Mouse (Mus musculus): ENCODE measurements at regions not wholly inside any gene's neighbourhood (a gene's known extent, or its start where the extent isn't known, plus 50 kb on each side); places are given as distances from the start of the nearest gene placed in this dataset.

DNA sequence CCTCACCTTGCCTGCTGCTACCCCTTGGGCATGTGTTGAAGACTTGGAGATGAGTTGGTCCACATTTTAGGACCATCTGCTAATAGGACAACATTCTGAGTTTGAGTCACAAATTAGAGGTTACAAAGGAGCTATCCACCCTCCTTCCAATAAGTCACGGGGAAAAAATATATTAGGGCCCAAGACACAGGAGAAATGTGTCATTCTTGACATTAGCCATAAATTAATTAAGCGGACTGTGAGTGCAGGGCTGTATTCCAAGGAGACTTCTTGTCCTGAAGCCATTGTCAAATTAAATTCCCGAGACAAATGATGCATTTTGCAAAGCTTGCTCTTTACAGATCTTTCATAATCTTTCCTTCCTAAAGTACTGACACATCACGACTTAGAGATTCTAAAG, 79.2 kb downstream of the 1700020N01Rik start:
- H3K36me3 ChIP-seq, result no peaks in the 10 kb centered on the region
- 68% methylated on average over 4 of the region's 4 CpGs for WGBS
- H3K4me3 ChIP-seq, result no peak overlapping the region
- no peak overlapping the region for H3K27ac ChIP-seq (replicated peaks)
- no peak overlapping the region for H3K9ac ChIP-seq
- H3K27me3 ChIP-seq (replicated peaks), result no peaks in the 10 kb centered on the region
- H3K4me2 ChIP-seq, result no peak overlapping the region
- H3K4me1 ChIP-seq, result peaks cover 37% of the 10 kb centered on the region
- no peak for ATAC-seq (ENCODE audit: extremely low read depth, insufficient number of reproducible peaks, low FRiP score, low TSS enrichment)
- H3K9me3 ChIP-seq, result no peaks in the 10 kb centered on the region

GRCm38 (mm10) chr10:21672666-21673065, 79.7 kb downstream of the 1700020N01Rik start:
- WGBS, result 52% methylated on average over 5 of the region's 5 CpGs
- Histone ChIP-seq H3K9ac (no peak overlapping the region), H3K27ac (replicated peaks) (no peak overlapping the region), H3K27me3 (replicated peaks) (no peaks in the 10 kb centered on the region), H3K4me1 (peaks cover 37% of the 10 kb centered on the region), H3K4me3 (no peak overlapping the region), H3K36me3 (no peaks in the 10 kb centered on the region), H3K9me3 (0 out of 2 replicates have a peak, but pooled peaks cover 3% of the 10 kb centered on the region), H3K4me2 (no peak overlapping the region)
- ATAC-seq (ENCODE audit: extremely low read depth, insufficient number of reproducible peaks, low FRiP score, low TSS enrichment), result no peak

DNA sequence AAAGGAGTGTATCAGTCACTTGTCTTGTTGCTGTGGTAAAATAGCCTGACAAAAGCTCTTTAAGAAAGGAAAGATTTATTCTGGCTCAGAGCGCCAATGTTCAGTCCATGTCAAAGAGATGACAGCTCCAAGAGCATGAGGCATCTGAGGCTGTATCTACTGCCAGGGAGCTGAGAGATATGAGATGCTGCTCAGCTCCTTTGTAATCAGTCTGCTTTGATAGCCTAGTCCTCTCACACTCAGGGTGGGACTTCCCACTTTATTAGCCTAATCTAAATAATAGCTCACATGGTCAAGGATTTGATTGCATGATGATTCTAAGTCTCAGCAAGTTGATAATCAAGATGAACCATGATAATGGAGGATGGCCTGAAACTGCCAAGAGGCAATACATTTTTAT, 80.9 kb downstream of the 1700020N01Rik start:
- H3K9ac ChIP-seq, result no peak overlapping the region
- H3K4me2 ChIP-seq, result no peak overlapping the region
- H3K9me3 ChIP-seq, result 0 out of 2 replicates have a peak, but pooled peaks cover 3% of the 10 kb centered on the region
- no peaks in the 10 kb centered on the region for H3K27me3 ChIP-seq (replicated peaks)
- H3K36me3 ChIP-seq, result no peaks in the 10 kb centered on the region
- no peak overlapping the region for H3K4me3 ChIP-seq
- 44% methylated on average over 1 of the region's 1 CpGs for WGBS
- peaks cover 41% of the 10 kb centered on the region for H3K4me1 ChIP-seq
- 0 out of 2 replicates have a peak overlapping the region, but pooled peaks have one; percentile 17 for H3K27ac ChIP-seq (replicated peaks)
- ATAC-seq (ENCODE audit: extremely low read depth, insufficient number of reproducible peaks, low FRiP score, low TSS enrichment), result no peak

DNA sequence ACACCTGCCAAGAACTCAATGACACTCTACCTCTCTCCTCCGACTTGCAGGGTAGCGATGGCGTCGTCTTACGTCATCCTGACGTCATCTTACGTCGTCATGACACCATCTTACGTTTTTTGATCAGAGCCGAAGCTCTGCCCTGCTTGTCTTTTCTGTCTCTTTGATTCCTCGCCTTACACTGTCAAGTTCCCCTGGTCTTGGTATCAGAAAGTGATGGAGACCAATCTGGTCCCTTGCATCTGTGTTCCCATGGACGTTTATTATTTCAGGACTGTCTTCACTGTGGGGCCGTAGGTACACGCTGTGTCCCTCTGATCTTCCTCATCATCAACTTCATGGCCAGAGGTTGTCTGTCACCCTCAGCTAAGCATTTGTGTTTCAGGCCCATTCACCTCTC, 82.8 kb downstream of the 1700020N01Rik start:
- Histone ChIP-seq H3K36me3 (no peaks in the 10 kb centered on the region), H3K9ac (no peak overlapping the region), H3K27me3 (replicated peaks) (no peaks in the 10 kb centered on the region), H3K4me1 (peaks cover 34% of the 10 kb centered on the region), H3K27ac (replicated peaks) (no peak overlapping the region), H3K4me2 (no peak overlapping the region), H3K4me3 (no peak overlapping the region), H3K9me3 (0 out of 2 replicates have a peak, but pooled peaks cover 3% of the 10 kb centered on the region)
- WGBS, result 83% methylated on average over 14 of the region's 14 CpGs
- no peak for ATAC-seq (ENCODE audit: extremely low read depth, insufficient number of reproducible peaks, low FRiP score, low TSS enrichment)

DNA sequence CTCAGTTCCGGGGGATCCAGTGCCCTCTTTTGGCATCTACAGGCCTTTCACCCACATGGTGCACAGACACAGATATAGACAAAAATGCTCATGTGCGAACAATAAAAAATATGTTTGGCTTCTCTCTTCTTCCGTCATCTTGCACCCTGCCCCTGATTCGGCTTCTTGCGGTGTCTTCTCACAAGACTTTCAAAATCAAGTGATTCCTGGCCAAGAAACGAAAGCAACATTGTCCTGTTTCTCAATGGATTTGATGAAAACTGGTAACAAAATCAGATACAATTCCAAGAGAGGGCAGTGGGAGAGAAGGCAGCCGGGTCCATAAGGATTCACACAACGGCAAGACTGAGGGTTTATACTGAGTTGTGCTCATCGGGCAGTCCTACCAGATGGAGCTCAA, 85.0 kb downstream of the 1700020N01Rik start:
- H3K36me3 ChIP-seq, result no peaks in the 10 kb centered on the region
- peaks cover 29% of the 10 kb centered on the region for H3K4me1 ChIP-seq
- no peak overlapping the region for H3K4me2 ChIP-seq
- no peak for ATAC-seq (ENCODE audit: extremely low read depth, insufficient number of reproducible peaks, low FRiP score, low TSS enrichment)
- no peaks in the 10 kb centered on the region for H3K27me3 ChIP-seq (replicated peaks)
- H3K27ac ChIP-seq (replicated peaks), result no peak overlapping the region
- 89% methylated on average over 9 of the region's 9 CpGs for WGBS
- 0 out of 2 replicates have a peak, but pooled peaks cover 3% of the 10 kb centered on the region for H3K9me3 ChIP-seq
- H3K9ac ChIP-seq, result no peak overlapping the region
- no peak overlapping the region for H3K4me3 ChIP-seq

DNA sequence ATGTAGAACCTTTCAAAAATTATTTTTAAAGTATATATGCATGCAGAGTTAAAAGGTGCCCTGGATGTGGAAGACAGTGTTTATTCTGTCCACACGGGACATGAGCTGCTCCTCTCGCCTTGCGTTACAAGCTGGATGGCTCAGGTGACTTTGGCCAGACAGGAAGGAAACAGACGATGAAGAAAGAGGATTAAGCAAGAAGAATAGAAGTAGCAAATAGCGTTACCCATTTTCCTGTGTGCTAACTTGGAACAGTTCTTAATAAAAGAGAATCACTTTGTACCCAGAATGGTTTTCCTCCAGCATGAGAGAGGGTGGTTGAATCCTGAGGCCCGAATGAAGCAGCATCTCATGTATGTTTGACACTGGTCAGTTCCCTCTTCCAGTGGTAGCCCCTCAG, 85.4 kb downstream of the 1700020N01Rik start:
- Histone ChIP-seq H3K27me3 (replicated peaks) (no peaks in the 10 kb centered on the region), H3K4me2 (no peak overlapping the region), H3K4me3 (no peak overlapping the region), H3K4me1 (peaks cover 25% of the 10 kb centered on the region), H3K9ac (no peak overlapping the region), H3K9me3 (0 out of 2 replicates have a peak, but pooled peaks cover 3% of the 10 kb centered on the region), H3K36me3 (no peaks in the 10 kb centered on the region), H3K27ac (replicated peaks) (0 out of 2 replicates have a peak overlapping the region, but pooled peaks have one; percentile 3)
- 84% methylated on average over 6 of the region's 6 CpGs for WGBS
- ATAC-seq (ENCODE audit: extremely low read depth, insufficient number of reproducible peaks, low FRiP score, low TSS enrichment), result no peak

GRCm38 (mm10) chr10:21678811-21679451, 86.0 kb downstream of the 1700020N01Rik start:
- Histone ChIP-seq H3K4me2 (0 out of 2 replicates have a peak overlapping the region, but pooled peaks have one; percentile 1), H3K4me3 (no peak overlapping the region), H3K27ac (replicated peaks) (0 out of 2 replicates have a peak overlapping the region, but pooled peaks have one; percentile 3), H3K9me3 (0 out of 2 replicates have a peak, but pooled peaks cover 3% of the 10 kb centered on the region), H3K9ac (no peak overlapping the region), H3K4me1 (peaks cover 22% of the 10 kb centered on the region), H3K36me3 (no peaks in the 10 kb centered on the region), H3K27me3 (replicated peaks) (no peaks in the 10 kb centered on the region)
- ATAC-seq (ENCODE audit: extremely low read depth, insufficient number of reproducible peaks, low FRiP score, low TSS enrichment), result no peak
- 32% methylated on average over 10 of the region's 10 CpGs for WGBS

- H3K27me3 ChIP-seq (replicated peaks), result no peaks in the 10 kb centered on the region
- 43% methylated on average over 4 of the region's 4 CpGs for WGBS
Observed at GRCm38 (mm10) chr10:21680789-21681188, 87.8 kb downstream of the 1700020N01Rik start.

DNA sequence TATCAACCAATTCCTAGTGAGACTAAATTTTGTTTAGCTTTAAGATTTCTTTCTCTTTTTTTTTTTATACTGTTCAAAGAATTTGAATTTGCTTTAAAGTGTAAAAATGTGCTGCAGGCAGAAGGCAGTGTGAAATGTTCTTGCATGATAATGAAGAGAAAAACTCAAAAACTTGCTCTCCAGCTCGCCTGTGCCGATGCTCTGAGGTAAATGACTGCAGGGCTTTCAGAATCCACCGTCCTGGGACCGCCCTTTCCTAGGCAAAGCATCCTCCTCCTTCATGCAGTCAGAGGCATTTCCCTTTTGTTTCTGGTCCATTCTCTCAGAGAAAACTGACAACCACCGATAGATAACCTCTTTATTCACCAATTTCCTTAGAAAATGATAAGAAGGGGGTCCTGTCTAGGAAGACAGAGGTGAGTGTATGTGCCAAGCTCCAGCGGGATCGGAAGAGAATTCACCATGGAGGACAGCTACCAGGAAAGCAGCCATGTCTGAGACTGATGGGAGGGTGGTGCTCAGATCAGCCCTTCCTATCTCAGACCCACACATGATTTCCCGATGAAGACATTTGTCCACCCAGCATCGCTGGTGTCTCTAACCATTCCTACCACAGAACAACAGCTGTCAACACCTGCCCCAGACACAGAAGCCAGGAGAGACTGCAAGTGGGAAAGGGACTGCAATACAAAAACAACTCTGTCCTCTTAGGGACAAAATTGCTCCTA, 91.5 kb downstream of the 1700020N01Rik start:
- Histone ChIP-seq H3K9ac (no peak overlapping the region), H3K9me3 (no peaks in the 10 kb centered on the region), H3K27ac (replicated peaks) (peak overlapping the region; percentile 51), H3K4me1 (peaks cover 36% of the 10 kb centered on the region), H3K4me2 (peak overlapping the region; percentile 2; the same call in 1 of the 2 replicates), H3K27me3 (replicated peaks) (no peaks in the 10 kb centered on the region), H3K4me3 (no peak overlapping the region), H3K36me3 (no peaks in the 10 kb centered on the region)
- no peak for ATAC-seq (ENCODE audit: extremely low read depth, insufficient number of reproducible peaks, low FRiP score, low TSS enrichment)
- WGBS, result 37% methylated on average over 9 of the region's 9 CpGs

More at GRCm38 (mm10) chr10:21680789-21681188, 87.8 kb downstream of the 1700020N01Rik start:
- Histone ChIP-seq H3K9ac (no peak overlapping the region), H3K4me1 (peaks cover 37% of the 10 kb centered on the region), H3K36me3 (no peaks in the 10 kb centered on the region), H3K4me3 (no peak overlapping the region), H3K27ac (replicated peaks) (no peak overlapping the region), H3K4me2 (no peak overlapping the region), H3K9me3 (0 out of 2 replicates have a peak, but pooled peaks cover 3% of the 10 kb centered on the region)
- no peak for ATAC-seq (ENCODE audit: extremely low read depth, insufficient number of reproducible peaks, low FRiP score, low TSS enrichment)

GRCm38 (mm10) chr10:21685122-21685798, 92.3 kb downstream of the 1700020N01Rik start:
- H3K4me1 ChIP-seq, result peaks cover 42% of the 10 kb centered on the region
- peak overlapping the region; percentile 51 for H3K27ac ChIP-seq (replicated peaks)
- H3K9me3 ChIP-seq, result no peaks in the 10 kb centered on the region
- no peaks in the 10 kb centered on the region for H3K36me3 ChIP-seq
- 14% methylated on average over 9 of the region's 9 CpGs for WGBS
- ATAC-seq (ENCODE audit: extremely low read depth, insufficient number of reproducible peaks, low FRiP score, low TSS enrichment), result no peak
- peak overlapping the region; percentile 50 for H3K9ac ChIP-seq
- no peak overlapping the region for H3K4me3 ChIP-seq
- H3K4me2 ChIP-seq, result peak overlapping the region; percentile 37; the same call in 1 of the 2 replicates
- no peaks in the 10 kb centered on the region for H3K27me3 ChIP-seq (replicated peaks)

DNA sequence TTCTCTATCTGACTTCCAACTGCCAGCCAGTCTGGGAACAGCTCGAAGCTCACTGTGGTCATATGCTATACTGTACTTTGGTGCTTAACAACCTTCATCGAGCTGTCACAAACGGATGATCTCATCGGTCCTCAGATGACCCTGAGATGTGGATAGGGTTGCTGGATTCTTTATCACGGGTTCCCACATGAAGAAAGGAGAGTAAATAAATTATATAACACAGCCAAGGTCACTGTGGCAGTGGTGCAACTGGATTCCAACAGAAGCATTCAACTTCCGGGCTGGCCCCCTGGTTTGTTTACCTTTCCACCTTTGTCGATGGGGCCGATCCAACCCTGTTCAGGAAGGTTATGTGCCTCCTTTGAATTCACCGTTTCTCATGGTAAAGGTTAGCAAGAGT, 93.1 kb downstream of the 1700020N01Rik start:
- H3K4me3 ChIP-seq, result no peak overlapping the region
- H3K27ac ChIP-seq (replicated peaks), result peak overlapping the region; percentile 51; the same call in 1 of the 2 replicates
- H3K9ac ChIP-seq, result no peak overlapping the region
- 24% methylated on average over 9 of the region's 9 CpGs for WGBS
- no peaks in the 10 kb centered on the region for H3K27me3 ChIP-seq (replicated peaks)
- no peaks in the 10 kb centered on the region for H3K9me3 ChIP-seq
- no peak for ATAC-seq (ENCODE audit: extremely low read depth, insufficient number of reproducible peaks, low FRiP score, low TSS enrichment)
- no peak overlapping the region for H3K4me2 ChIP-seq
- H3K4me1 ChIP-seq, result peaks cover 36% of the 10 kb centered on the region
- no peaks in the 10 kb centered on the region for H3K36me3 ChIP-seq

All from heart, embryonic 13.5 days (tissue).